Mouse (Mus musculus) brain, embryonic 14.5 days (tissue): ENCODE data around the gene Gm14569. TPM values are rescaled to one million over a fixed set of nuclear protein-coding genes. Genes with fewer than 3 reads are reported as not detected.

ENCODE experiments used
- DNase-seq: peaks from one replicate; pipeline ENCODE4 v3.0.0-alpha.2; 2011; ENCODE audit warnings: low read depth
- CTCF ChIP-seq: fragments of 200-500 bp; IDR thresholded peaks from 2 replicates; pipeline ENCODE4 v1.5.1; 2012; ENCODE audit warnings: inconsistent platforms, mild to moderate bottlenecking, moderate library complexity, borderline replicate concordance; ENCODE audit not compliant: insufficient read depth, insufficient read length; ENCODE audit errors: extremely low read depth
- POLR2A ChIP-seq: fragments of 200-500 bp; IDR thresholded peaks from 2 replicates; pipeline ENCODE4 v1.6.1; 2012; ENCODE audit warnings: mild to moderate bottlenecking, inconsistent platforms, borderline replicate concordance; ENCODE audit not compliant: poor library complexity, insufficient read depth, insufficient read length, severe bottlenecking; ENCODE audit errors: extremely low read depth
- polyA plus RNA-seq: library from polyadenylated mRNA; depleted of rRNA; stranded (reverse); fragments of >200 nt; gene quantifications from 2 replicates; pipeline ENCODE4 v1.2.3, GENCODE M21; 2012; rRNA removed

The Gm14569 gene
- polyA plus RNA-seq, 1 experiment: 0.11 TPM

GRCm38 (mm10) chrX:36434993-36435392 lies 56.6 kb downstream of the Gm14569 start:
- peak; percentile 11 for DNase-seq
- TF ChIP-seq POLR2A (no peak), CTCF (peak; percentile 16; the same call in 1 of the 2 replicates)

DNA sequence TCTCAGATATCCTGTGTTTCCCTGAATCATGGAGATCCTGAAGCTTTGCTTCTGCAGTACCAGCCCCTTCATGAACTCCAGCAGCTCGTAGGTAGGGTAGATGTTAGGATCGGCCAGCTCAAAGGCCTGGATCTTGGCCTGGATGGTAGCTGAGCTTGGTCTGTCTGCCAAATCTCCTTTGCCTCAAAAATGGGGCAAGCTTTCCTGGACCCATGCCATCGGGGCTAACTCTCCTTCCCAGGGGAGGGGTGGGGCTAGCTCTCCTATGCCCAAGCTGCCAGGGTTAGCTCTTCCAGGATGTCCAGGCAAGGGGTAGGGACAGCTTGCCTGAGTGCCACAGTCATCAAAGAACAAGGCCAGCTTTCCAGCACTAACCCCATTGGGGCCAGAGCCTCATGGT lies 72.5 kb downstream of the Gm14569 start:
- DNase-seq: no peak
- no peak for TF ChIP-seq POLR2A
- no peak for TF ChIP-seq CTCF

DNA sequence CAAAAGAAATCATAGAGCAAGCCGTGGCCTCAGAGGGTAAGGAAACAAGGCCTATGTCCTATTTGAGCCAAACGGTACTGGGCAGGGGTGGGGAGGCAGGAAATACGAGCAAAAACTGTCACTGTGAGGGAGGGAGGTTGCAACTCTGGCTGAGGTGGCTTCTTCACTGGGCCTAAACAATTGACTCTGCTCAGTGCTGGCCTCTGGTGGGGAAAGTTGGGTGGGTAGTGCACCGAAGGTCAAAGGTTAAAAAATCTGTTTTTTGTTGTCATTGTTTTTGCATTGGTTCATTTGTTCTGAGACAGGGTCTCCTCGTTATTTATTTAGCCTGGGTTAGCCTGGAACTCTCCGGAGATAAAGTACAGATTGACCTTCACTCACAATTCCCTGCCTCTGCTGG lies 89.3 kb downstream of the Gm14569 start:
- DNase-seq: no peak
- no peak for TF ChIP-seq POLR2A
- TF ChIP-seq CTCF: peak; percentile 28; the same call in 1 of the 2 replicates

GRCm38 (mm10) chrX:36400980-36401379 lies 90.7 kb downstream of the Gm14569 start, which contains the start of gene Gm6268:
TSS of gene Gm6268 (plus strand) at chrX:36401280.
- TF ChIP-seq POLR2A (no peak), CTCF (no peak)
- no peak for DNase-seq

GRCm38 (mm10) chrX:36393279-36393678 lies 98.4 kb downstream of the Gm14569 start:
- peak; percentile 69 for DNase-seq
- TF ChIP-seq POLR2A (no peak), CTCF (peak; percentile 1; the same call in 1 of the 2 replicates)

GRCm38 (mm10) chrX:36392672-36393071 lies 99.0 kb downstream of the Gm14569 start:
- no peak for TF ChIP-seq POLR2A
- TF ChIP-seq CTCF: no peak
- DNase-seq: peak; percentile 15

DNA sequence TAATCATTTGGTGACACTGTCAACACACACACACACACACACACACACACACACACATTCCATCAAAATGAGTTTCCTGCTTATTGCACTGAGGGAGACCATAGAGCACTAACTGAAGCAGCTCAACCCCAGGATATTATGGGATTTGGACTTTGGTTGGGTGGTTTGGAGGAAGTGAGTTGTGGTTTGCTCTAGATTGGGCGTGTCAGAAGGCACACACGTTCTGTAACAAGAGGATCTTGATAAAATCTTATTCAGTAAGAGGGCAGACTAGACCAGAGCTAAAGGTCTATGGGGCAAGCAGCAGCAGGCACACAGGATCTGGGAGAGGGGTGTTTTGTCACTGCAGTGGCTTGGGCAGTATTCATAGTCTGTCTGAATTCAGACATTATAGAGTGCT lies 101.1 kb downstream of the Gm14569 start:
- DNase-seq: no peak
- TF ChIP-seq POLR2A (no peak), CTCF (no peak)

- peak; percentile 46 for DNase-seq
- TF ChIP-seq CTCF: no peak
- TF ChIP-seq POLR2A: no peak
Observed at GRCm38 (mm10) chrX:36389971-36390370, 101.7 kb downstream of the Gm14569 start.

- TF ChIP-seq CTCF (no peak), POLR2A (no peak)
Observed at GRCm38 (mm10) chrX:36385340-36385739, 106.3 kb downstream of the Gm14569 start.

More at GRCm38 (mm10) chrX:36385340-36385739, 106.3 kb downstream of the Gm14569 start:
- DNase-seq: no peak

Other genes with a start within 250 kb of the Gm14569 start
- gene Lonrf3, start 163.5 kb downstream of the Gm14569 start, polyA plus RNA-seq: 1.2 and 1.7 TPM in 2 replicates
- gene Gm6268, start 90.5 kb downstream of the Gm14569 start, polyA plus RNA-seq: not detected in 2 replicates
- 335 and 340 TPM in 2 replicates for gene Pgrmc1, start 106.4 kb upstream of the Gm14569 start, polyA plus RNA-seq
- gene Akap17b, start 153.6 kb upstream of the Gm14569 start, polyA plus RNA-seq: 7.1 and 8.5 TPM in 2 replicates